Mouse (Mus musculus) left cerebral cortex, adult 9 months (tissue): ENCODE measurements at regions not wholly inside any gene's neighbourhood (a gene's known extent, or its start where the extent isn't known, plus 50 kb on each side); places are given as distances from the start of the nearest gene placed in this dataset.
A peak's percentile ranks its signal among the peaks of the same experiment; 100 is the strongest.

Experiments used
- DNase-seq, 2 experiments: peaks; one replicate each; pipeline ENCODE4 v3.0.0; 2022; ENCODE audit warnings: low spot score in 2 of 2

- no peak for DNase-seq
These were observed 51.2 kb upstream of the Rap1b start for GRCm38 (mm10) chr10:117896911-117897643.

GRCm38 (mm10) chr10:117897766-117898165 is 51.9 kb upstream of the Rap1b start:
- DNase-seq = no peak

DNA sequence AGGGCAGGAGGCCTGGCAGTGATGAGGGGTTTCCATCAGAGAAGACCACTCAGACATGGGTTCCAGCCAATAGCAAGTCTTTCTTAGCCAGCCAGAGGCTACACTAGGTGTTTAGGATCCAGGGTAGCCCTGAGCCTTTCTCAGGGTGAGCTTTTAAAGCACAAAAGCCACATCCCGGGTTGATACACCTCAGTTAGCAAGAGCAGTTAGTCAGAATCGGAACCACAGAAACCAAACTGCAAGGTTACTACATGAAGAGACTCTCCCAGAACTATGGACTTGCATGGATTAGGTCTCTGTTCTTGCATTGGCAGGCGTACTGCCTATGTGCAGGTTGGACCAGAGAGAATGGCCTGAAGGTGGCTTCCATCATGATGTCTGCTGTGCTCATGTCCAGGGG is 52.6 kb upstream of the Rap1b start:
- no peak for DNase-seq

DNA sequence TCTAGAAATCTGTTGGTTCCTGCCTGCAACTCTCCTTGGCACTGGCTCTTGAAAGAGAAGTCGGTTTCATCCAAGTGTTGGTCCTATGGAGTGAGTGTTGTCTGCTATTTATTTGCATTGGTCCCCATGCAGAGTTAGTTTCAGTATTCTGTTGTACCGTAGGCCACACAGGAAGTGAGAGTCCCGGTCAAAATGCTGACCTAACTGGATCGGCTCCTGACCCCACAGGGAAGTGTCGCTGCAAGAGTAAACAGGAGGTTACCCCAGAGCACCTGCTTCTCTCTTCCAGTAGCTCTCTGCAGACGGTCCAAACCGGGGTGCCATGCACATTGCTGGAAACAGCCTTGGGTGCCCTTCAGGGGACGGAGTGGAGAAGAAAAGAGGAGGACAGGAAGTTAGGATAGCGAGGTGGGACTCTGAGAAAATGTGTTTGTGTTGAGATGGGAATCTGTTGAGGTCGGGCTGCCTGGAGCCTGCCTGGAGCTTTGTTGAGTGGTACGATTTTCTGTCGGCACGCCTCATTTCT is 53.6 kb upstream of the Rap1b start:
- peak in 1 of 2 experiments; percentile 13 for DNase-seq

GRCm38 (mm10) chr10:117905666-117906266 is 59.9 kb upstream of the Rap1b start:
- DNase-seq = peak in 1 of 2 experiments; percentile 35

DNA sequence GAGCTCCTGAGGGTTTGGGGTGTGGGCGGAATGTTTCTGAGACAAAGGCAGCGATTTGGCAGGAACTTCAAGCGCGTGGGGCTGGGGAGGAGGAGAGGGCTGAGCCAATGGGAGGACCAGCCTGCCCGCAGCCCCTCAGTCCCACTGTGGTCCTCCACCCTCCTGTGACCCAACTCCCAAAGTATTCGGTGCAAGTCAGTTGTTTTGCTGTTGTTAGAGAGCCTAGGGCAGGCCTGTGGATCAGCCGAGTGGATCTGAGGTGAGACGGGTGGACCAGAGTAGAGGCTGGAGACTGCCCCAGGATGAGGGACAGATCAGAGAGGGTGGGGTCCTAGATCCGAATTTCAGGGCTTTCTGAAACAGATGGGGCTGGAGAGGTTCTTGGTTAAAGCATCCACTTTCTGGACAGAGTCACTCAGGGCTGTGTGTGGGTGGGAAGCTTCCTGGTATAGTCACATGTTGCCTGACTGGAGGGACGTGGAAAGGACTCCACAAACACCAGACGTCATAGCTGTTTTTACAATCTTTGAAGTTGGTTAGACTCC is 60.5 kb upstream of the Rap1b start:
- peak; percentile 52 to 77 for DNase-seq

DNA sequence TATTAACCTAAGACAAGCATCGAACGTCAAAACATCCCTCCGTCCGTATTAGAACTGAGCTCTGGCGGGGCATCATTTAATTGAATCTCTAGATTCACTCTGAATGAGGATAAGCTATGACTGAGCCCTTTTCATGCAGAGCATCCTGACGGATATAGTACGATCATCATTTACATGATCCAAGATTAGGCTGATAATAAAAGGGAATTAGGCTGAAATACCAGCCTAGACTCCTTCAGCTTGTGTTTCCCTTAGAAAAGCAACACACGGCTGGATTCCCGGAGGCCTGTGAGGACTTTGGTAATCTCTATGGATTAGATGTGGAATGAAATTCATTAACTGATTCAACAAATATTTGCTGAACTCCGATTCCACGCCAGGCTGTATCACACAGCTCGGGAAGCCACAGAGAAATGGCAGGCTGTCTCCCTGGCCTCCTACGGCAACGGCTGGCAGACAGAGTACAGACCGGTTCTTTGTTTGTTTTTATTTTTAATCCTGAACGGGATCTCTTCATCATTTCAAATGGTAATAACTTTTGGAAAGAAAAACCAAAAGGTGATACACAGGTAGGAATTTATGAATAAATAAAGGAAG is 62.3 kb upstream of the Rap1b start:
- no peak for DNase-seq

DNA sequence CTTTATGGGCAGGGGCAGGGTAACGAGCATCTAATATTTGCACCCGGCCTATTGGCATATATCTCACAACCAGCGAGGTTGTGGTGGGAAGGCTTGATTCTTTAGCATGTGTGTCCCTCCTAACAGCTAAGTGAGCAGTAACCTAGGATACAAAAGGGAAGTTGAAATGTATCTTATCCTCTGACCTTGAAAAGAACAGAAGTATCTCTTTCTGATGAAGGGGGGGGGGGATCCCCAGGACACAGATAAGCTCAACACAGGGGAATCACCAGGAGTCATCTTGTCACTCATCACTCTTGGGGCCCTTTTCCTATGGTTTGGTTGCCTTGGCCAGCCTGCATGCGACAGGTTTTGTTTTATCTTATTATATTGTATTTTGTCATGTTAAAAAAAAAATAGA is 63.3 kb upstream of the Rap1b start:
- no peak for DNase-seq

DNA sequence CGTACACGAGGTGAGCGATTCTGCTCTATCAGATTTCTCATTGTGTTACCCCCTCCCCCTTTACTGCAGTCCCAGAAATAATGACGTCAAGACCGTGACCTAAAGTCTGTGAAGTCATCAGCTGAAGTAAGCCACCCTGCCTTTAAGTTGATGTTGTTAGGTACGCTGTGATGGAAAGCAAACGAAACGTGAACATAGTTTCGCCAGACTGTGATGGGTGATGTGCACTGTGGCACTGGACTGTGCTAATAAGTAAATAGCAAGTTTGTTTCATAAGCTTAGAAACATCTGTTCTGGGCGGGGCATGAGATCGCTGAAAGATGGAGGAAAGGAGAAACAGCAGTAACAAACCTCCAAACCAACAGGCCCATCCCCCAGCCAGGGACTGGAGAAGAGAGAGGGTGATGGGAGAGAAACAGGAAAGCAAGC is 64.0 kb upstream of the Rap1b start:
- DNase-seq = no peak

DNA sequence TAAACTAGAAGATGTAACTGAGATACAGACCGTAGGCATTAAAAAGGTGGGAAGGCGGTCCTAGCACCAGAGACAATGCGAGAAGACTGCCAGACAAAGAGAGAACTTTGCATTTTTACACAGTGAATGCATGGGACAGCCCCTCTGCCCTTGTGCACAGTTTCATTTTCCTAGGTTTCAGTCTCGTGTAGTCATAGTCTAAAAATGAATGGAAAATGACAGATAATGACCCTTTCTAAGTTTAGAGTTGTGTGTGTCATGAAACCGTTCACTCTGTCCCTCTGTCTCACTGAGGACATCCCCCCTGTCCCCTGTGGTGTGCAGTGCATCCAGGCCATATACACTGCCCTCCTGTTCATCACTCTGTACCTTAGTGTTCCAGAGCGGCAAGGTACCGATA is 64.6 kb upstream of the Rap1b start:
- no peak for DNase-seq

DNA sequence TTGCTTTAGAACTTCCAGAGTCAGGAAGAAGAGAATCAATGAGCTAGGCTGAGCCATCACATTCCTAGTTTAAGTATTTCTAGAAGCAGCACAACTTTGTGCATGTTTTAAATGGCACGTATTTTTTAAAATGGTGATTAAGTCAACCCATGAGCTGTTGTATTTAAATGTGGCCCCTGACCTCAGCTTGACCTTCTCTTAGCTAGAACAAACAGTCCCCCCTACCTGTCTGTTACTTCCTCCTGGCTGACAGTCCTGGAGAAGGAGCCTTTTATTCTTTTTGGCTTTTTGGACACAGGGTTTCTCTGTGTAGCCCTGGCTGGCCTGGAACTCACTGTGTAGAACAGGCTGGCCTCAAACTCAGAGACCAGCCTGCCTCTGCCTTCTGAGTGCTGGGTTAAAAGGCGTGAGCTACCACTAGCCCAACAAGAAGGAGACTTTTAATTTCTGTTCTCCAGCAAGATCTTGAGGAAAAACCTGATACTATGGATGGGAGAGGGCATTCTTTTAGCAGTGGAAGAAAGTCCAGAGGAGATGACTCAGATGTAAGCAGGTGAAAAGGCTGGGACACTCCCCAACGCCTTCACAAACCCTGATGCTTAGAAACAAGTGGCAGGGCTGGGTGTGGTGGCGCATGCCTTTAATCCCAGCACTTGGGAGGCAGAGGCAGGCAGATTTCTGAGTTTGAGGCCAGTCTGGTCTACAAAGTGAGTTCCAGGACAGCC is 69.3 kb upstream of the Rap1b start:
- no peak for DNase-seq

- DNase-seq = peak in 1 of 2 experiments; percentile 30
These were observed 70.4 kb upstream of the Rap1b start for GRCm38 (mm10) chr10:117916280-117916679.

DNA sequence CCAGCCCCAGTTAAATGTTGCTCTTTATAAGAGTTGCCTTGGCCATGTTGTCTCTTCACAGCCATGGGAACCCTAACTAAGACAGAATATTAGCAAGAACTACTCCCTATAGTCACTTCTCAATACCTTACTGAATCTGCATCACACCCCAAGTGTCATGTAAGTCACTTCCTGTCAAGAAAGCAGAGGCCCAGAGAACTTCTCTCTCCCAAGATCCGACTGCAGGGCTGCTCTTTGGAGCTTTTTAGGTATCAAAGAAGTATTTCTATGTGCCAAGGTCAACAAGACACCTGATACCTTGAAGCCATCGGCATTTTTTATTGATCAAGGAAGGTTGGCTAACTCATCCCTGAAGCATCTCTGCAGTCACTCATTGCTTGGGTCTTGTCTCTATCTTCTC is 72.0 kb upstream of the Rap1b start:
- no peak for DNase-seq

DNA sequence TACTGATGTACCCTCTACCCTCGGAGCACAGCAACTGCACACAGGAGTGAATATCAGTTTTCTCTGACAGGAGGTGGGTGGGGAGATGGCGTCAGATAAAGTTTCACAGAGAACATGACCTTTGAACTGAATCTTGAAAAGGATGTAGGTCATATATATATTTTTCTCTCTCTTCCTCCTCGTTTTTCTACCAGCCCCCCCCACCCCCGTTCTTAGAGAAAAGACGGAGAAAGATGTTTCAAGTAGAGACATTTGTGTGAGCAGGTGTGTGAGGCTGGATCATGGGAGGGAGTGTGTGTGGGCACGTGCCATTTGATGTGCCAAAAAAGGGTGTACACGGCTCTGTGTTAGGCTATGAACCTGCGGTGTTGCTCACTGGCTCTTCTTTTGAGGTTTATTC is 72.8 kb upstream of the Rap1b start:
- no peak for DNase-seq

DNA sequence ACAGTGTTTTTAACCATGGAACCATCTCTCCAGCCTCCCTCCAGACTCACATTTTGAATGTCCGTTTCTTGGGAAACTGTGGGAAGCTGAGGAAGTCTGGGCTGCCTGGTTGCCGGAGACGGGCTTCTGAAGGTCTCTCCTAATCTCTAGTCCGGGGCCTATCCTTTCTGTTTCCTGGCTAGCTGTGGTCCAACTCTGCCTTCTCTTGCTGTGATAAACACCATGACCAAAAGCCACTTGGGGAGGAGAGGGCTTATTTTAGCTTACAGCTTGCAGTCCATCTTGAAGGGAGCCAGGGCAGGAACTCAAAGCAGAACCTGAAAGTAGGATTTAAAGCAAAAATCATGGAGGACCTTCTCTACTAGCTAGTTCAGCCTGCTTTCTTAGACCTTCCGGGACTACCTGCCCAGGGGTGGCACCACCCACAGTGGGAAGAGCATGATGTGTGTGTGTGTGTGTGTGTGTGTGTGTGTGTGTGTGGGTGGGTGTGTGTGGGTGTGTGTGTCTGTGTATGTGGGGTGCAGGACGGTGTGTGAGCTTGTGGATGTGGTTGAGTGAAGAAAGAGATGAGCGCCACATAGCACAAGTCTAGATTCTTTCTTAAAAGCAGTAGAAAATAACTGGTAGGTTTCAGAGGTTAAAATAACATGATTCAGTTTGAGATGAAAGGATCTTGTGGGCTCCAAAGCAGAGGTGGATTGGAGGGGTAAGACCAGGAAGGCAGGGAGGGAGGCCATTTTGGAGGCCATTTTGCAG is 73.5 kb upstream of the Rap1b start:
- DNase-seq = no peak

DNA sequence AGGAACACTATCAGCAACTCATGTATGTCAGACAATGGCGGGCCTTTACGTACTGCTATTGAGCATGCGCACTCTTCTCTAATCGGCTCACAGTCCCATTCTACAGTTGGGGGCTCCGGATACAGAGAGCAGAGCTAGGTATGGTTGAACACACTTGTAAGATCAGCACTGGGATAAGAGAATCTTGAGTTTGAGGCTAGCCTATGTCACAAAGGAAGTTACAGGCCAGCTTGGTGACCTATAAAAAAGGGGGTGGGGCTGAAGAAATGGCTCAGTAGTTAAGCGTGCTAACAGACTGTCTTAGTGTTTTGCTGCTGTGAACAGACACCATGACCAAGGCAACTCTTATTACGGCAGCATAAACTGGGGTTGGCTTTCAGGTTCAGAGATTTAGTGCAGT is 79.4 kb upstream of the Rap1b start:
- no peak for DNase-seq

GRCm38 (mm10) chr10:117925611-117926555 is 80.0 kb upstream of the Rap1b start:
- no peak for DNase-seq

GRCm38 (mm10) chr10:117928998-117929397 is 83.2 kb upstream of the Rap1b start:
- DNase-seq = no peak

DNA sequence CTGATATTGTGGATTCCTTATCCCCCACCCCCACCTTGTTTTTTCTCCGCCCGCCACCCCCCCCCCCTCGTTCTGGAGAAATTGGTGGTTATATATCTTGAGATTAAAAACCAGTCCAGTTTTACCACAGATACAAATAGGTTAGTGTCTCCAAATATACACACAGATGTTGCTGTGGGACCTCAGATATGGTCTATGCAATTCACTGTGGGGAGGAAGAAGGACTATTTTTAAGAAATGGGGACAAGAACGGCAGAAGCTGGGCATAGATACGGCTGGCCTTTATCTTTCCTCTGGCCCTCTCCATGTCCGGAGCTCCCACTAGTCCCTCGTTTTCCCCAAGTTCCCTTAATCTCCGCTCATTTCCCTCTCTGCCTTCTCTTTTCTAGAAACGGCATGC is 89.0 kb upstream of the Rap1b start:
- no peak for DNase-seq

DNA sequence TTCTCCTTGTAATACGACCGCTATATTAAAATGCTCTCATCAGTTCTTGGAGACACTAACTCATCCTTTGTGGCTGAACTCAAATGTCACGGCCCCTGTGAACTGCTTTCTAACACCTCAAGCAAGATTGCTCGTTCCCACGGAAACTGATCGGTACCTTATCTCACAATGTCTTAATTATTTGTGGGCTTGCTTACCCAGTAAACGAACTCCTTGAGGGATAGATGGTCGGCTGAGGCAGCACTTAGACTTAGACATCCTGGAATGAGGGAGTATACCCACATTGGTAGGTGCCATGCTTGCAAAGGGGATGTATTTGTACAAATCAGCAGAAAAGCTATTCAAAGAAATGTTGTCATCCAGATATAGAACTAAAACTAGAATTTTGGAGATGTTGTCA is 92.9 kb upstream of the Rap1b start:
- DNase-seq = no peak
